Mouse (Mus musculus) hindbrain, embryonic 14.5 days (tissue): ENCODE measurements around the gene Hes2. TPM values are rescaled to one million over a fixed set of nuclear protein-coding genes. Genes with fewer than 3 reads are reported as not detected.
A peak's percentile ranks its signal among the peaks of the same experiment; 100 is the strongest.

ENCODE experiments used
- ATAC-seq: fragments of 200-750 bp; cut with Nextera tagmentation; 2 replicates; pipeline ENCODE4 v1.8.0; 2017; ENCODE audit warnings: moderate number of reproducible peaks, mild to moderate bottlenecking, moderate TSS enrichment, moderate library complexity; ENCODE audit not compliant: low FRiP score
- DNase-seq: peaks from one replicate; pipeline ENCODE4 v3.0.0-alpha.2; 2015; ENCODE audit warnings: low spot score
- H3K27ac ChIP-seq: fragments of 300-500 bp; sonication (generic); 2 replicates; pipeline ENCODE4 v1.5.1; 2014; ENCODE audit warnings: mild to moderate bottlenecking, moderate library complexity
- H3K27me3 ChIP-seq: fragments of 300-500 bp; sonication (generic); 2 replicates; pipeline ENCODE4 v1.6.1; 2014; ENCODE audit warnings: mild to moderate bottlenecking, low read length, mixed read lengths; ENCODE audit not compliant: control insufficient read depth, insufficient read depth
- H3K36me3 ChIP-seq: fragments of 300-500 bp; sonication (generic); replicated peaks from 2 replicates; pipeline ENCODE4 v1.6.1; 2014; ENCODE audit not compliant: control insufficient read depth, insufficient read depth
- H3K4me1 ChIP-seq: fragments of 300-500 bp; sonication (generic); replicated peaks from 2 replicates; pipeline ENCODE4 v1.6.1; 2014; ENCODE audit warnings: antibody characterized with exemption, low read length, mixed read lengths; ENCODE audit not compliant: control insufficient read depth, insufficient read depth
- H3K4me2 ChIP-seq: fragments of 300-500 bp; sonication (generic); replicated peaks from 2 replicates; pipeline ENCODE4 v1.6.1; 2014; ENCODE audit warnings: mild to moderate bottlenecking, moderate library complexity
- H3K4me3 ChIP-seq: fragments of 300-500 bp; sonication (generic); replicated peaks from 2 replicates; pipeline ENCODE4 v1.5.1; 2014; ENCODE audit warnings: mild to moderate bottlenecking, low read length
- H3K9ac ChIP-seq: fragments of 300-500 bp; sonication (generic); 2 replicates; pipeline ENCODE4 v1.6.1; 2014
- H3K9me3 ChIP-seq: fragments of 300-500 bp; sonication (generic); 2 replicates; pipeline ENCODE4 v1.6.1; 2016; ENCODE audit warnings: low read length; ENCODE audit not compliant: control insufficient read depth
- WGBS: fragments of 180-500 bp; shearing (Covaris S2); extraction: QIAGEN DNeasy Blood & Tissue Kit; methylation state at CpG from one replicate; pipeline ENCODE4 v1.1.7; 2014; 5-methylcytosine and 5-hydroxymethylcytosine counted together
- polyA plus RNA-seq: library from polyadenylated mRNA; unstranded; fragments of >200 nt; fragmentation: Nextera tagmentation; extraction: Ambion mirVana; gene quantifications from 2 replicates; pipeline ENCODE4 v1.2.1, GENCODE M21; 2014

Gene Hes2
- polyA plus RNA-seq, 1 experiment from 2014 or later, result not detected

DNA sequence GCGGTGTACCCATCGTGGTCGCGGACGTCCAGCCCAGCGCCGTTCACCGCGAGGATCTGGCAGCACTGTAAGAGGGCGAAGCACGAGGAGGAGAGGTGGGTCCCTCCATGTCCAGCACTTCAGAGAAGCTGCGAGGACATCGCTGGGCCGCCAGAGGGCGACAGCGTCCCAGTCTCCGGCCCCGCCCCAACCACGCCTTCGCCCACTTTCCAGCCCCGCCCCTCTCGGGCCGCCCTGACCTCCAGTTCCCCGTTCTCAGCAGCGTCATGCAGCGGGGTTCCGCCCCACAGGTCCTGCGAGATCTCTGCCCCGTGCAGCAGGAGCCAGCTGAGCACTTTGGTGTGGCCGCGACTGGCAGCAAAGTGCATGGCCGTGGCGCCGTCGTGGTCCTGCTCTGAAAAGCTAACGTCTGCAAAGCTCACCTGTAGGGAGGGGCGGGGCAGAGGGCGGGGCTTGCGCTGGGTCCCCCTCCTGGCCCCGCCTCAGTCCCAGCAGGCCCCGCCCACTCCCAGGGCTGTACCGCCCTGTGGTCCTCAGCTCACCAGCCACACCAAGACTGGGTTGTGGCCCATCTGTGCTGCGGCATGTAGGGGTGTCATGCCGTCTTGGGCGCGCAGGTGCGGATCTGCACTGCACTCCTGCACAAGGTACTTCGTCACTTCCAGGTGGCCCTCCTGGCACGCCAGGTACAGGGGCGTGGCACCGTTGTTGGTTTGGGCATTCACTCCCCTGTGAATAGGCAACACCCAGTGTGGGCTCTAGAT is 20.0 kb upstream of the Hes2 start:
- H3K9ac ChIP-seq, result no peak overlapping the region
- peaks cover 38% of the 10 kb centered on the region for H3K27me3 ChIP-seq
- H3K4me3 ChIP-seq, result peak overlapping the region; percentile 32
- no peak overlapping the region for H3K27ac ChIP-seq
- ATAC-seq (peak; percentile 71), DNase-seq (peak; percentile 68)
- peak overlapping the region; percentile 62 for H3K4me2 ChIP-seq
- peaks cover 9% of the 10 kb centered on the region for H3K4me1 ChIP-seq
- H3K9me3 ChIP-seq, result no peaks in the 10 kb centered on the region
- H3K36me3 ChIP-seq, result no peaks in the 10 kb centered on the region
- WGBS, result 3% methylated on average over 48 of the region's 51 CpGs

DNA sequence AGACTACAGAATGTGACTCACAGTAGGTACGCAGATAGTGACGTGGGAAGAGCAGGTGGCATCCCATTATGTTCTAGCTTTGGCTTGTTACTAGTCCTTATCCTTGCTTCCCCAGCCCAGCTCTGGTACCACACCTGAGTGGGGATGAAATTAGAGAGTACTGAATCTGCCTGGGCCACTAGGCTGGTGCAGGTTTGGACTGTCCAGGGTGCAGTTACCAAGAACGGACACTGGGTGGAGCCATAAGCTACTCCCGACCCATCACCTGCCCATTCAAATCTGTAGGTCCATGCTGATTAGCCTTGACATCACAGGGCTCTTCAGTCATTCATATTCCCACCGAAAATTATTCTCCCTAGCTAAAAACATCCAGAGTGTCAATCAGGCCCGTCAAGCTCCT is 18.2 kb upstream of the Hes2 start:
- DNase-seq (no peak), ATAC-seq (no peak)
- Histone ChIP-seq H3K27me3 (peaks cover 27% of the 10 kb centered on the region), H3K27ac (no peak overlapping the region), H3K9ac (no peak overlapping the region), H3K4me1 (peaks cover 9% of the 10 kb centered on the region), H3K4me2 (no peak overlapping the region), H3K36me3 (no peaks in the 10 kb centered on the region), H3K9me3 (no peaks in the 10 kb centered on the region), H3K4me3 (no peak overlapping the region)
- 31% methylated on average over 6 of the region's 6 CpGs for WGBS

DNA sequence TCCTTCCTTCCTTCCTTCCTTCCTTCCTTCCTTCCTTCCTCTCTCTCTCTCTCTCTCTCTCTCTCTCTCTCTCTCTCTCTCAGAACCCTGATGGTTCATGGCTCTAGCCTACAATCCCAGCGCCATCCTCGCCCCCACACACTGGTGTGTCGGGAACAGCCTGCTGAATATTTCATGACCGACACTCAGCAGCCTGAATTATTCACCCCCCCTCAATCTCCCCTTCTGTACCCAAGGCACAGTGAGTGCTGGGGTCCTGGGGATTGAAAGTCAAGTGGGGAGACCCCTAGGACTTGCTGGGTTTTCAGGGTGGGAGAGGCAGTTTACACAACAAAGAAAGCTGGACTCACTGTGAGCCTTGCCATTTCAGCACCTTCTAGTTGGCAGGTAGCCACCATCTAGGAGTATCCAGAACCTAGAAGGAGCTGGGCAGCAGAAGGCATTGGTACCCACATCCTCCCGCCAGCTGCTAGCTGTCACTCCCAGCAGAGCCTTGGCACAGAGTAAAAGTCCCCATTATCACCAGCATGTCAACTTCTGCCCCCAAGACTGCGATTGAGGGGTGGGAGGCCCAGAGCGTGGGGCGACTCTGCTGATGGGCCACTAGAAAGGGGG is 17.0 kb upstream of the Hes2 start:
- Histone ChIP-seq H3K9ac (no peak overlapping the region), H3K4me3 (no peak overlapping the region), H3K27me3 (peaks cover 25% of the 10 kb centered on the region), H3K4me1 (peaks cover 9% of the 10 kb centered on the region), H3K4me2 (no peak overlapping the region), H3K36me3 (no peaks in the 10 kb centered on the region), H3K27ac (no peak overlapping the region), H3K9me3 (no peaks in the 10 kb centered on the region)
- no peak for ATAC-seq
- no peak for DNase-seq
- WGBS, result 61% methylated on average over 8 of the region's 8 CpGs

GRCm38 (mm10) chr4:152143632-152144031 is 15.0 kb upstream of the Hes2 start:
- H3K27ac ChIP-seq, result no peak overlapping the region
- no peak overlapping the region for H3K4me3 ChIP-seq
- peaks cover 5% of the 10 kb centered on the region for H3K4me1 ChIP-seq
- H3K9me3 ChIP-seq, result no peaks in the 10 kb centered on the region
- H3K9ac ChIP-seq, result no peak overlapping the region
- DNase-seq, result no peak
- H3K27me3 ChIP-seq, result peaks cover 11% of the 10 kb centered on the region
- H3K4me2 ChIP-seq, result no peak overlapping the region
- H3K36me3 ChIP-seq, result no peaks in the 10 kb centered on the region
- WGBS, result 15% methylated on average over 1 of the region's 1 CpGs
- ATAC-seq, result no peak

- Histone ChIP-seq H3K9ac (no peak overlapping the region), H3K9me3 (no peaks in the 10 kb centered on the region), H3K4me2 (no peak overlapping the region), H3K4me3 (no peak overlapping the region), H3K4me1 (no peaks in the 10 kb centered on the region), H3K36me3 (no peaks in the 10 kb centered on the region), H3K27me3 (peaks cover 22% of the 10 kb centered on the region), H3K27ac (no peak overlapping the region)
- ATAC-seq (no peak), DNase-seq (no peak)
- WGBS, result 65% methylated on average over 10 of the region's 10 CpGs
These were observed 13.2 kb upstream of the Hes2 start for GRCm38 (mm10) chr4:152145473-152145872.

GRCm38 (mm10) chr4:152146033-152146827 is 12.4 kb upstream of the Hes2 start:
- peaks cover 29% of the 10 kb centered on the region for H3K27me3 ChIP-seq
- no peak overlapping the region for H3K4me2 ChIP-seq
- no peak overlapping the region for H3K27ac ChIP-seq
- no peaks in the 10 kb centered on the region for H3K9me3 ChIP-seq
- ATAC-seq (no peak), DNase-seq (no peak)
- WGBS, result 65% methylated on average over 11 of the region's 11 CpGs
- H3K4me3 ChIP-seq, result no peak overlapping the region
- H3K4me1 ChIP-seq, result no peaks in the 10 kb centered on the region
- no peaks in the 10 kb centered on the region for H3K36me3 ChIP-seq
- no peak overlapping the region for H3K9ac ChIP-seq

GRCm38 (mm10) chr4:152150546-152150945 is 8.1 kb upstream of the Hes2 start:
- peaks cover 68% of the 10 kb centered on the region for H3K27me3 ChIP-seq
- H3K36me3 ChIP-seq, result no peaks in the 10 kb centered on the region
- no peak overlapping the region for H3K9ac ChIP-seq
- no peak overlapping the region for H3K27ac ChIP-seq
- ATAC-seq, result no peak
- H3K4me2 ChIP-seq, result no peak overlapping the region
- DNase-seq, result no peak
- 82% methylated on average over 4 of the region's 4 CpGs for WGBS
- peaks cover 8% of the 10 kb centered on the region; the same call in 1 of the 2 replicates for H3K4me1 ChIP-seq
- no peak overlapping the region for H3K4me3 ChIP-seq
- no peaks in the 10 kb centered on the region for H3K9me3 ChIP-seq

- Histone ChIP-seq H3K36me3 (no peaks in the 10 kb centered on the region), H3K27me3 (peaks cover 71% of the 10 kb centered on the region), H3K4me1 (peaks cover 8% of the 10 kb centered on the region; the same call in 1 of the 2 replicates), H3K27ac (no peak overlapping the region), H3K9ac (no peak overlapping the region), H3K4me3 (peak overlapping the region; percentile 22), H3K4me2 (peak overlapping the region; percentile 46), H3K9me3 (no peaks in the 10 kb centered on the region)
- no peak for DNase-seq
- 0 out of 2 replicates have a peak, but pooled peaks have one; percentile 15 for ATAC-seq
- 17% methylated on average over 7 of the region's 7 CpGs for WGBS
These were observed 7.2 kb upstream of the Hes2 start for GRCm38 (mm10) chr4:152151451-152151965.
